Mouse (Mus musculus): Measurements from ENCODE around the gene Col23a1. TPM values are rescaled to one million over a fixed set of nuclear protein-coding genes. Genes with fewer than 3 reads are reported as not detected.
A peak's percentile ranks its signal among the peaks of the same experiment; 100 is the strongest.

The Col23a1 gene
- polyA plus RNA-seq, 1 experiment from 2014 or later = 15.9 TPM

- Histone ChIP-seq H3K36me3 (no peaks in the 10 kb centered on the region), H3K4me2 (replicated peaks) (no peak overlapping the region), H3K27ac (no peak overlapping the region), H3K9me3 (replicated peaks) (no peaks in the 10 kb centered on the region), H3K4me1 (peaks cover 11% of the 10 kb centered on the region), H3K4me3 (no peak overlapping the region), H3K9ac (no peak overlapping the region), H3K27me3 (no peaks in the 10 kb centered on the region)
- WGBS = 7% methylated on average over 4 of the region's 4 CpGs
- ATAC-seq (ENCODE audit: low FRiP score) = no peak
Observed at GRCm38 (mm10) chr11:51448680-51449079, 159.0 kb downstream of the Col23a1 start.

GRCm38 (mm10) chr11:51449881-51450280, 160.2 kb downstream of the Col23a1 start:
- WGBS = 84% methylated on average over 7 of the region's 7 CpGs
- Histone ChIP-seq H3K9me3 (replicated peaks) (no peaks in the 10 kb centered on the region), H3K4me2 (replicated peaks) (no peak overlapping the region), H3K9ac (no peak overlapping the region), H3K4me1 (peaks cover 11% of the 10 kb centered on the region), H3K27ac (no peak overlapping the region), H3K4me3 (no peak overlapping the region), H3K36me3 (no peaks in the 10 kb centered on the region), H3K27me3 (no peaks in the 10 kb centered on the region)
- no peak for ATAC-seq (ENCODE audit: low FRiP score)

- Histone ChIP-seq H3K27me3 (no peaks in the 10 kb centered on the region), H3K27ac (no peak overlapping the region), H3K9ac (no peak overlapping the region), H3K9me3 (replicated peaks) (no peaks in the 10 kb centered on the region), H3K4me2 (replicated peaks) (no peak overlapping the region), H3K4me3 (no peak overlapping the region), H3K4me1 (peaks cover 11% of the 10 kb centered on the region), H3K36me3 (no peaks in the 10 kb centered on the region)
- WGBS = 87% methylated on average over 5 of the region's 5 CpGs
- ATAC-seq (ENCODE audit: low FRiP score) = no peak
Observed at GRCm38 (mm10) chr11:51451281-51451680, 161.6 kb downstream of the Col23a1 start.

GRCm38 (mm10) chr11:51451925-51452324, 162.2 kb downstream of the Col23a1 start:
- no peak for ATAC-seq (ENCODE audit: low FRiP score)
- Histone ChIP-seq H3K9me3 (replicated peaks) (no peaks in the 10 kb centered on the region), H3K4me1 (peaks cover 11% of the 10 kb centered on the region), H3K9ac (no peak overlapping the region), H3K4me3 (no peak overlapping the region), H3K27ac (no peak overlapping the region), H3K4me2 (replicated peaks) (no peak overlapping the region), H3K36me3 (no peaks in the 10 kb centered on the region), H3K27me3 (no peaks in the 10 kb centered on the region)
- 58% methylated on average over 7 of the region's 7 CpGs for WGBS

- Histone ChIP-seq H3K9ac (no peak overlapping the region), H3K4me1 (peaks cover 11% of the 10 kb centered on the region), H3K4me3 (no peak overlapping the region), H3K27me3 (no peaks in the 10 kb centered on the region), H3K27ac (no peak overlapping the region), H3K4me2 (replicated peaks) (no peak overlapping the region), H3K36me3 (no peaks in the 10 kb centered on the region), H3K9me3 (replicated peaks) (no peaks in the 10 kb centered on the region)
- 96% methylated on average over 9 of the region's 9 CpGs for WGBS
- no peak for ATAC-seq (ENCODE audit: low FRiP score)
Observed at GRCm38 (mm10) chr11:51453742-51454141, 164.0 kb downstream of the Col23a1 start.

- ATAC-seq (ENCODE audit: low FRiP score) = no peak
- Histone ChIP-seq H3K27ac (no peak overlapping the region), H3K4me1 (peaks cover 17% of the 10 kb centered on the region), H3K36me3 (no peaks in the 10 kb centered on the region), H3K9me3 (replicated peaks) (0 out of 2 replicates have a peak, but pooled peaks cover 5% of the 10 kb centered on the region), H3K4me3 (no peak overlapping the region), H3K9ac (no peak overlapping the region), H3K27me3 (no peaks in the 10 kb centered on the region), H3K4me2 (replicated peaks) (no peak overlapping the region)
Observed at GRCm38 (mm10) chr11:51455501-51455900, 165.8 kb downstream of the Col23a1 start.

GRCm38 (mm10) chr11:51457624-51458023, 167.9 kb downstream of the Col23a1 start:
- no peaks in the 10 kb centered on the region for H3K27me3 ChIP-seq
- H3K9me3 ChIP-seq (replicated peaks) = 0 out of 2 replicates have a peak, but pooled peaks cover 6% of the 10 kb centered on the region
- H3K9ac ChIP-seq = no peak overlapping the region
- no peak overlapping the region for H3K27ac ChIP-seq
- H3K4me2 ChIP-seq (replicated peaks) = no peak overlapping the region
- H3K4me3 ChIP-seq = no peak overlapping the region
- no peak for ATAC-seq (ENCODE audit: low FRiP score)
- no peaks in the 10 kb centered on the region for H3K36me3 ChIP-seq
- 54% methylated on average over 5 of the region's 5 CpGs for WGBS
- H3K4me1 ChIP-seq = peaks cover 17% of the 10 kb centered on the region

- Histone ChIP-seq H3K4me2 (replicated peaks) (no peak overlapping the region), H3K4me1 (peaks cover 17% of the 10 kb centered on the region), H3K36me3 (no peaks in the 10 kb centered on the region), H3K27ac (no peak overlapping the region), H3K4me3 (no peak overlapping the region), H3K27me3 (no peaks in the 10 kb centered on the region), H3K9ac (no peak overlapping the region), H3K9me3 (replicated peaks) (0 out of 2 replicates have a peak, but pooled peaks cover 6% of the 10 kb centered on the region)
- no peak for ATAC-seq (ENCODE audit: low FRiP score)
- WGBS = 61% methylated on average over 4 of the region's 4 CpGs
Observed at GRCm38 (mm10) chr11:51458649-51459048, 168.9 kb downstream of the Col23a1 start.

- Histone ChIP-seq H3K4me3 (no peak overlapping the region), H3K9me3 (replicated peaks) (0 out of 2 replicates have a peak, but pooled peaks cover 6% of the 10 kb centered on the region), H3K9ac (no peak overlapping the region), H3K36me3 (no peaks in the 10 kb centered on the region), H3K4me2 (replicated peaks) (peak overlapping the region; percentile 3), H3K4me1 (peaks cover 17% of the 10 kb centered on the region), H3K27ac (peak overlapping the region; percentile 62), H3K27me3 (no peaks in the 10 kb centered on the region)
- WGBS = 31% methylated on average over 8 of the region's 8 CpGs
- ATAC-seq (ENCODE audit: low FRiP score) = peak; percentile 94
Observed at GRCm38 (mm10) chr11:51459569-51460043, 169.9 kb downstream of the Col23a1 start.

- no peaks in the 10 kb centered on the region for H3K9me3 ChIP-seq (replicated peaks)
- no peak for ATAC-seq (ENCODE audit: low FRiP score)
- H3K27me3 ChIP-seq = no peaks in the 10 kb centered on the region
- no peak overlapping the region for H3K9ac ChIP-seq
- H3K27ac ChIP-seq = no peak overlapping the region
- H3K4me3 ChIP-seq = no peak overlapping the region
- no peaks in the 10 kb centered on the region for H3K36me3 ChIP-seq
- WGBS = 77% methylated on average over 6 of the region's 6 CpGs
- H3K4me2 ChIP-seq (replicated peaks) = no peak overlapping the region
- H3K4me1 ChIP-seq = peaks cover 31% of the 10 kb centered on the region
Observed at GRCm38 (mm10) chr11:51468737-51469136, 179.0 kb downstream of the Col23a1 start.

GRCm38 (mm10) chr11:51469341-51469831, 179.7 kb downstream of the Col23a1 start:
- no peaks in the 10 kb centered on the region for H3K9me3 ChIP-seq (replicated peaks)
- H3K27me3 ChIP-seq = no peaks in the 10 kb centered on the region
- no peaks in the 10 kb centered on the region for H3K36me3 ChIP-seq
- WGBS = 68% methylated on average over 13 of the region's 13 CpGs
- H3K4me2 ChIP-seq (replicated peaks) = no peak overlapping the region
- ATAC-seq (ENCODE audit: low FRiP score) = no peak
- peaks cover 31% of the 10 kb centered on the region for H3K4me1 ChIP-seq
- H3K4me3 ChIP-seq = no peak overlapping the region
- H3K27ac ChIP-seq = no peak overlapping the region
- H3K9ac ChIP-seq = no peak overlapping the region

- Histone ChIP-seq H3K27ac (no peak overlapping the region; the same call in 1 of the 2 replicates), H3K4me2 (replicated peaks) (peak overlapping the region; percentile 2; the same call in 1 of the 2 replicates), H3K36me3 (no peaks in the 10 kb centered on the region), H3K9ac (no peak overlapping the region), H3K4me1 (peaks cover 31% of the 10 kb centered on the region), H3K27me3 (no peaks in the 10 kb centered on the region), H3K4me3 (no peak overlapping the region), H3K9me3 (replicated peaks) (no peaks in the 10 kb centered on the region)
- WGBS = 36% methylated on average over 17 of the region's 17 CpGs
- ATAC-seq (ENCODE audit: low FRiP score) = peak; percentile 61; the same call in 1 of the 2 replicates
Observed at GRCm38 (mm10) chr11:51470383-51471144, 180.8 kb downstream of the Col23a1 start.

- no peaks in the 10 kb centered on the region for H3K9me3 ChIP-seq (replicated peaks)
- no peak overlapping the region for H3K4me3 ChIP-seq
- H3K27ac ChIP-seq = no peak overlapping the region
- H3K36me3 ChIP-seq = no peaks in the 10 kb centered on the region
- H3K4me1 ChIP-seq = peaks cover 29% of the 10 kb centered on the region
- ATAC-seq (ENCODE audit: low FRiP score) = no peak
- 81% methylated on average over 2 of the region's 2 CpGs for WGBS
- H3K27me3 ChIP-seq = no peaks in the 10 kb centered on the region
- H3K4me2 ChIP-seq (replicated peaks) = no peak overlapping the region
- no peak overlapping the region for H3K9ac ChIP-seq
Observed at GRCm38 (mm10) chr11:51473686-51474085, 184.0 kb downstream of the Col23a1 start.
